Mouse (Mus musculus): ENCODE results near the gene Pgls. TPM values are rescaled to one million over a fixed set of nuclear protein-coding genes. Genes with fewer than 3 reads are reported as not detected.

The Pgls gene
- total RNA-seq, 1 experiment from 2014 or later, result 131 TPM

GRCm38 (mm10) chr8:71568941-71569340 is 23.0 kb upstream of the Pgls start:
- ATAC-seq (replicated peaks; ENCODE audit: low read depth, poor library complexity, severe bottlenecking), result no peak

GRCm38 (mm10) chr8:71569366-71570290 is 22.3 kb upstream of the Pgls start:
- ATAC-seq (replicated peaks; ENCODE audit: low read depth, poor library complexity, severe bottlenecking), result peak; percentile 64

- peak; percentile 83 for ATAC-seq (replicated peaks; ENCODE audit: low read depth, poor library complexity, severe bottlenecking)
These were observed 21.6 kb upstream of the Pgls start for GRCm38 (mm10) chr8:71570291-71570954.

- no peak for ATAC-seq (replicated peaks; ENCODE audit: low read depth, poor library complexity, severe bottlenecking)
These were observed 19.9 kb upstream of the Pgls start for GRCm38 (mm10) chr8:71572077-71572476.

GRCm38 (mm10) chr8:71572847-71573633 is 18.9 kb upstream of the Pgls start:
- no peak for ATAC-seq (replicated peaks; ENCODE audit: low read depth, poor library complexity, severe bottlenecking)

- no peak for ATAC-seq (replicated peaks; ENCODE audit: low read depth, poor library complexity, severe bottlenecking)
These were observed 17.6 kb upstream of the Pgls start for GRCm38 (mm10) chr8:71574426-71574825.

GRCm38 (mm10) chr8:71575020-71575419 is 17.0 kb upstream of the Pgls start:
- no peak for ATAC-seq (replicated peaks; ENCODE audit: low read depth, poor library complexity, severe bottlenecking)

GRCm38 (mm10) chr8:71577856-71578387 is 14.1 kb upstream of the Pgls start:
- ATAC-seq (replicated peaks; ENCODE audit: low read depth, poor library complexity, severe bottlenecking), result no peak

GRCm38 (mm10) chr8:71579009-71579408 is 13.0 kb upstream of the Pgls start:
- ATAC-seq (replicated peaks; ENCODE audit: low read depth, poor library complexity, severe bottlenecking), result no peak

GRCm38 (mm10) chr8:71579476-71579875 is 12.5 kb upstream of the Pgls start:
- ATAC-seq (replicated peaks; ENCODE audit: low read depth, poor library complexity, severe bottlenecking), result no peak

- no peak for ATAC-seq (replicated peaks; ENCODE audit: low read depth, poor library complexity, severe bottlenecking)
These were observed 11.8 kb upstream of the Pgls start for GRCm38 (mm10) chr8:71580201-71580600.

- 0 out of 2 replicates have a peak, but pooled peaks have one; percentile 16 for ATAC-seq (replicated peaks; ENCODE audit: low read depth, poor library complexity, severe bottlenecking)
These were observed 5.1 kb upstream of the Pgls start for GRCm38 (mm10) chr8:71586891-71587290.

- no peak for ATAC-seq (replicated peaks; ENCODE audit: low read depth, poor library complexity, severe bottlenecking)
These were observed 3.2 kb upstream of the Pgls start for GRCm38 (mm10) chr8:71588762-71589161.

GRCm38 (mm10) chr8:71591017-71591416 is 959 bp upstream of the Pgls start:
- ATAC-seq (replicated peaks; ENCODE audit: low read depth, poor library complexity, severe bottlenecking), result no peak

- no peak for ATAC-seq (replicated peaks; ENCODE audit: low read depth, poor library complexity, severe bottlenecking)
These were observed 596 bp downstream of the Pgls start for GRCm38 (mm10) chr8:71592374-71593170.

GRCm38 (mm10) chr8:71593556-71594323 is 1.8 kb downstream of the Pgls start:
- ATAC-seq (replicated peaks; ENCODE audit: low read depth, poor library complexity, severe bottlenecking), result no peak

- no peak for ATAC-seq (replicated peaks; ENCODE audit: low read depth, poor library complexity, severe bottlenecking)
These were observed 2.3 kb downstream of the Pgls start for GRCm38 (mm10) chr8:71594324-71594722.

GRCm38 (mm10) chr8:71595862-71596261 is 3.9 kb downstream of the Pgls start:
- ATAC-seq (replicated peaks; ENCODE audit: low read depth, poor library complexity, severe bottlenecking), result peak; percentile 59

GRCm38 (mm10) chr8:71596384-71596783 is 4.4 kb downstream of the Pgls start:
- no peak for ATAC-seq (replicated peaks; ENCODE audit: low read depth, poor library complexity, severe bottlenecking)
